Mouse (Mus musculus): ENCODE measurements around the gene Rcbtb2. TPM values are rescaled to one million over a fixed set of nuclear protein-coding genes. Genes with fewer than 3 reads are reported as not detected.
A peak's percentile ranks its signal among the peaks of the same experiment; 100 is the strongest.

The Rcbtb2 gene
- polyA plus RNA-seq, 1 experiment: 58.8 TPM

DNA sequence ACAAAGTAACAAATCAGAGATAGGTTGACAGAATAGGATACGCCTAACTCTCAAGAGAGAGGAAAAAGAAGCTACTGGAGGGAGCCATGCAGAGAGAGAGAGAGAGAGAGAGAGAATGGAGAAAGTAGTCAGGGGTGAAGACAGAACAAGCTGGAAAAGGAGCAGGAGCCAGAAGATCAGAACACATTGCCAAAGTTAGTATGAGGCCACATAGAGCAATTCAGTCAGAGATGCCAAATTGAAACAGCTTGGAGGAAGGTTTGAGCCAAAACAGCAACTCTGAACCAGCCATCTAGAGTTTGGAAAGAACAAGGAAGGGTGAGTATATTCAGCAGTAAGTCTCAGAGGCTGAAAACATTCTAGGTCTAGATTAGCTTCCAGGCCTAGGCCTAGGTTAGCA lies 94.2 kb downstream of the Rcbtb2 start:
- peak; percentile 37 for DNase-seq (ENCODE audit: low read depth)
- TF ChIP-seq CTCF (IDR thresholded peaks at IDR 0.05; ENCODE audit: borderline replicate concordance, extremely low read depth, insufficient read depth, insufficient read length) (no peak), POLR2A (IDR thresholded peaks at IDR 0.05; ENCODE audit: borderline replicate concordance, extremely low read depth, insufficient read depth, insufficient read length, poor library complexity, severe bottlenecking) (no peak)

DNA sequence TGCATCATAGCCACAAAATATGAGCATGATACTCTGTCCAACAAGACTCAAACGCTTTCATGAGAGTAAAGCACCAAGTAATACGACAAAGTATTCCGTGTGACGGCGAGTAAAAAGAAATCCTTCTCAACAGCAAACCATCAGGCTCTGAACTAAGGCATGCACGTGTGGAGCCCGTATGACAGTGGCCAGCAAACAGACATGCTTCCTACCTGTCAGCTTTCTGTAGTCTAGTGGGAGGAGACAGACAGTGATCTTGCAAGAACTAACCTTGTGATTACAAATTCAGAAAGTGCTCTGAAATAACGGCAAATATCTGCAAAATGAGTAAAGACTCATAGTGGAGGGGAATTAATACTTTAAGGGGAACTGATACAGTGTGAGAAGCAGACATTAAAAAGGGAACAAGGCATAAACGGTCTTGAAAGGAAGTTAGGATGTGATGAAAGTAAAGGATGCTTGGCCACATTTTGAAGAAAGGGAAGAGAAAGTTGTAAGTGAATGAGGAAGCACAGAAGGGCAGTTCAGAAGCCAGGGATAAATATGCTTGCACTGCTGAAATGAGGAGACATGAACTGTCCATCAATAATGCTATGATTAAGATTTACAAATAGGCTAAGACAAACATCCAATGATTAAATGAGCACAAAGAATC lies 99.6 kb downstream of the Rcbtb2 start:
- no peak for DNase-seq (ENCODE audit: low read depth)
- TF ChIP-seq CTCF (IDR thresholded peaks at IDR 0.05; ENCODE audit: borderline replicate concordance, extremely low read depth, insufficient read depth, insufficient read length) (no peak), POLR2A (IDR thresholded peaks at IDR 0.05; ENCODE audit: borderline replicate concordance, extremely low read depth, insufficient read depth, insufficient read length, poor library complexity, severe bottlenecking) (no peak)

DNA sequence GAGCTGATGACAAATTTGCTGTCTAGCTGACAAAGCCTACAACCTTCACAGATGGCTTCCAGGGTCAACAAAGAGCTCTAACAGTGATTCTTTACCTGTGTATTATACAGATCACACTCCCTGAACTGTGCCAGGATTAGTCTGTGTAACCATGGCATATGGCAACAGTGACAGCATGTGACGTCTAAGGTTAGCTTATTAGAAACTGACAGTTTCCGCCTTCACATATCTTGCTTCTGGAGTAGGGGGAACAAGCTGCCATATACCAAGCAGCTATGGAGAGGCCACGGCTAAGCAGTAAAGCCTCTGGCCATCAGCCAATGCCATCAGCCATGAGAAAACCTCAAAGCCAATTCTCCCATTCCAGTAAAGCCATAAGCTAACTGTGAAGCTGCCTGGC lies 103.5 kb downstream of the Rcbtb2 start:
- TF ChIP-seq POLR2A (IDR thresholded peaks at IDR 0.05; ENCODE audit: borderline replicate concordance, extremely low read depth, insufficient read depth, insufficient read length, poor library complexity, severe bottlenecking) (no peak), CTCF (IDR thresholded peaks at IDR 0.05; ENCODE audit: borderline replicate concordance, extremely low read depth, insufficient read depth, insufficient read length) (no peak)
- DNase-seq (ENCODE audit: low read depth): peak; percentile 78

DNA sequence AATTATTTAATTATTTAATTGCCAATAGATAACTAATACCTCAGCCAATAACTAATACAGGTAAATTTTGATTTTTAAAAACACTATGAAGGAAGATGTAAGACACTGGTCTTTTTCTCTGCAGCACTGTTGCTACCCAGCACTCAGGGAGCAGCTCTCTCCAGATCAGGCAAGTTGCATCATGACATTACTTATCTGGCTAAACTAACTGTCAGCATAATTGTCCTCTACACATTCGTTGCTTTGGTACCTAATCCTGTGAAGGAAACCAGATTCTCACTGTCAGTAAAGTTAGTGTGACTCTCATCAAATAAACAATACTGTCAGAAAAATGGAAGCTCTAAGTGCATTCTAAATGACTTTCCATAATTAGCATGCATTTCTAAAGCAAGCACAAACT lies 104.0 kb downstream of the Rcbtb2 start:
- TF ChIP-seq CTCF (IDR thresholded peaks at IDR 0.05; ENCODE audit: borderline replicate concordance, extremely low read depth, insufficient read depth, insufficient read length) (no peak), POLR2A (IDR thresholded peaks at IDR 0.05; ENCODE audit: borderline replicate concordance, extremely low read depth, insufficient read depth, insufficient read length, poor library complexity, severe bottlenecking) (no peak)
- peak; percentile 20 for DNase-seq (ENCODE audit: low read depth)

GRCm38 (mm10) chr14:73231286-73231982 lies 108.6 kb downstream of the Rcbtb2 start:
- TF ChIP-seq CTCF (IDR thresholded peaks at IDR 0.05; ENCODE audit: borderline replicate concordance, extremely low read depth, insufficient read depth, insufficient read length): no peak
- TF ChIP-seq POLR2A (IDR thresholded peaks at IDR 0.05; ENCODE audit: borderline replicate concordance, extremely low read depth, insufficient read depth, insufficient read length, poor library complexity, severe bottlenecking): no peak
- peak; percentile 53 for DNase-seq (ENCODE audit: low read depth)

DNA sequence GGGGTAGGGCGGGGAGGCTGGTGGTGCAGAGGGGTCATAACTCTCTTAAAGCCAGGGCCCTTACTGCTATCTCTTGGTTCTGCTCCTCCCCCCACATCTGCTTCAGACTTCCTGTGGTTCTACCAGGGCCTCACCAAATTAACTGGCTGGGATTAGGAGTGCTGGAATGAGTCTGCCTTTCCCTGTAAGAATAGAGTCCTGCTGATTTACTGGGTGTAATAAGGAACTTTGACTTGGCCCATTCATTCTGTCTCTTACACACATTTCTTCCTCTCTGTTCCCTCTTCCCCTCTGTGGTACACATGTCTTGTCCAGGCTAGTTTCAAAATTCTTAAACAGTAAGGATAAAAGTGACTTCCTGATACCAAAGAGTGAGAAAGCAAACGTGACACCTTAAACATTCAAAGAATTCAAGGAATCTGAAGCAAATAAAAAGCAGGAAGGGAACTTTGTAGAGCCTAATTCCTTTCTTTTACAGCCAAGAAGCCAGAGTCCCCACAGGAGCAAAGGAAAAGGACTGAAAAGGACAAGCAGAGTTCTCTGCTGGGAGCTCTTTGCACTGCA lies 111.7 kb downstream of the Rcbtb2 start:
- peak; percentile 27 for DNase-seq (ENCODE audit: low read depth)
- TF ChIP-seq POLR2A (IDR thresholded peaks at IDR 0.05; ENCODE audit: borderline replicate concordance, extremely low read depth, insufficient read depth, insufficient read length, poor library complexity, severe bottlenecking) (no peak), CTCF (IDR thresholded peaks at IDR 0.05; ENCODE audit: borderline replicate concordance, extremely low read depth, insufficient read depth, insufficient read length) (no peak)

DNA sequence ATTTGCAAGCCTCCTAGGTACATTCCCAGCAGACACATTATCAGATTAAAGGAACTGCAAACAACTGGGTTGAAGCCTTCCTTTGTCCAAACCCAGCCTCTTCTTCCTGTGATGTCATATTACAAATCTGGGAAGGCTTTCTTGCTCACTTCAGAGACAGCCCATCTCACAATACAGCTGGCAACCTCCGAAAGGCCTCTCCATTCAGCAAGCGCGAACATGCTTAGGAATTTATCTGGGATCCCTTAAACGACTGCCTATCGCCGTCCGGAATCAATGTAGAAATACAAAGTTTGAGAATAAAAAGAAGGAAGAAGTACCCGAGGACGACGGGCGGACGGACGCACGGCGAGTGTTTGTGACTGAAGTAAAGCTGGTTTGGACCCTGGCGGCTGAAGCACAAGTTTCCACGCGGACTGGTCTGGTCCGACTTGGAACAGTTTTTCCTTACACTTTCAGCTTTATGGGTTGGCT lies 115.0 kb downstream of the Rcbtb2 start, which contains the start of gene Lpar6:
Lpar6 (plus strand) TSS at position 48 of the 474 bp plus-strand sequence.
- DNase-seq (ENCODE audit: low read depth): peak; percentile 90
- TF ChIP-seq POLR2A (IDR thresholded peaks at IDR 0.05; ENCODE audit: borderline replicate concordance, extremely low read depth, insufficient read depth, insufficient read length, poor library complexity, severe bottlenecking) (peak; percentile 14; the same call in 1 of the 2 replicates), CTCF (IDR thresholded peaks at IDR 0.05; ENCODE audit: borderline replicate concordance, extremely low read depth, insufficient read depth, insufficient read length) (no peak)

DNA sequence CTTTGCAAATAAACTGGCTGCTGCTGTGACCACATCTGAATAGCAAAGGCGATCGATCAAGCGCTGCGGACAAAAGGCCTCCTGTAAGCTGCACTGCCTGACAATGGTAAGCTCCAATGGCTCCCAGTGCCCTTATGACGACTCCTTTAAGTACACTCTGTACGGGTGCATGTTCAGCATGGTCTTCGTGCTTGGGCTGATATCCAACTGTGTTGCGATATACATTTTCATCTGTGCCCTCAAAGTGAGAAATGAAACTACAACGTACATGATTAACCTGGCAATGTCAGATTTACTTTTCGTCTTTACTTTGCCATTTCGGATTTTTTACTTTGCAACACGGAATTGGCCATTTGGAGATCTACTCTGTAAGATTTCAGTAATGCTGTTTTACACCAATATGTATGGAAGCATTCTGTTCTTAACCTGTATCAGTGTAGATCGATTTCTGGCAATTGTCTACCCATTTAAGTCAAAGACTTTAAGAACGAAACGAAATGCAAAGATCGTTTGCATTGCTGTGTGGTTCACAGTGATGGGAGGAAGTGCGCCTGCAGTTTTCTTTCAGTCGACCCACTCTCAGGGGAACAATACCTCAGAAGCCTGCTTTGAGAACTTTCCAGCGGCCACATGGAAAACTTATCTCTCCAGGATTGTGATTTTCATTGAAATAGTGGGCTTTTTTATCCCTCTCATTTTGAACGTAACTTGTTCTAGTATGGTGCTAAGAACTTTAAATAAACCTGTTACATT lies 115.8 kb downstream of the Rcbtb2 start:
- TF ChIP-seq POLR2A (IDR thresholded peaks at IDR 0.05; ENCODE audit: borderline replicate concordance, extremely low read depth, insufficient read depth, insufficient read length, poor library complexity, severe bottlenecking) (peak; percentile 32; the same call in 1 of the 2 replicates), CTCF (IDR thresholded peaks at IDR 0.05; ENCODE audit: borderline replicate concordance, extremely low read depth, insufficient read depth, insufficient read length) (no peak)
- peak; percentile 88 for DNase-seq (ENCODE audit: low read depth)

- TF ChIP-seq POLR2A (IDR thresholded peaks at IDR 0.05; ENCODE audit: borderline replicate concordance, extremely low read depth, insufficient read depth, insufficient read length, poor library complexity, severe bottlenecking) (no peak), CTCF (IDR thresholded peaks at IDR 0.05; ENCODE audit: borderline replicate concordance, extremely low read depth, insufficient read depth, insufficient read length) (no peak)
- peak; percentile 74 for DNase-seq (ENCODE audit: low read depth)
Measured at GRCm38 (mm10) chr14:73239291-73239690, 116.5 kb downstream of the Rcbtb2 start.

DNA sequence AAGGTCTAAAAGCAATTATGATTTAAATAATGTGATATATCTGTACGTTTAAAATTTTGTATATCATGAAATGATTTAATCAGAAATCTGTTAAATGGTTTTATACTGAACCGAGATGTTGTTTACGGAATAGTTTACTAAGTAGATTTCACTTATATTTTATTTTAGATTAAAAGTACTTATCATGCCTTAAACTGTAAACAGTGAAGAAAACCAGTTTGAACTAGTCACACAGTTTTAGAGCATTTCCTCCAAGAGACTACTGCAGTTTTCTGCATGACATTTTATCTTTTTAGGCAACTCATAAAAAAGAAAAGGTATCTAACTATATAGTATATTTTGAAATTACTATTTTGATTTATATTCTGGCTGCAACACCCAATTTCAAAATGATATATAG lies 117.0 kb downstream of the Rcbtb2 start:
- DNase-seq (ENCODE audit: low read depth): peak; percentile 29
- TF ChIP-seq CTCF (IDR thresholded peaks at IDR 0.05; ENCODE audit: borderline replicate concordance, extremely low read depth, insufficient read depth, insufficient read length): no peak
- no peak for TF ChIP-seq POLR2A (IDR thresholded peaks at IDR 0.05; ENCODE audit: borderline replicate concordance, extremely low read depth, insufficient read depth, insufficient read length, poor library complexity, severe bottlenecking)
